ENCODE assay signal across 34 mouse cellular contexts in genomic region chr19:48125731-48126130, GRCm38 (mm10).
"Had no signal": no experiment of that assay in that cellular context is flagged by ENCODE, and none has a peak within 500 bp of the region (broad histone marks: within the 10 kb centered on the region; RNA-seq: fewer than 3 reads in every experiment).

No protein-coding gene starts in this region.

- H3K9ac ChIP-seq: heart, embryonic 12.5 days; heart, embryonic 13.5 days; heart, embryonic 15.5 days; hindbrain, embryonic 12.5 days; hindbrain, embryonic 13.5 days; hindbrain, embryonic 14.5 days; hindbrain, embryonic 15.5 days; intestine, embryonic 15.5 days; kidney, embryonic 15.5 days had no signal

- H3K4me2 ChIP-seq: heart, embryonic 12.5 days; heart, embryonic 13.5 days; heart, embryonic 15.5 days; hindbrain, embryonic 12.5 days; hindbrain, embryonic 13.5 days; hindbrain, embryonic 14.5 days; hindbrain, embryonic 15.5 days; intestine, embryonic 15.5 days; kidney, embryonic 15.5 days had no signal

- H3K27me3 ChIP-seq: heart, embryonic 12.5 days; heart, embryonic 13.5 days; heart, embryonic 15.5 days; hindbrain, embryonic 12.5 days; hindbrain, embryonic 13.5 days; hindbrain, embryonic 15.5 days; intestine, embryonic 15.5 days; kidney, embryonic 15.5 days had no signal

- ATAC-seq: hindbrain, embryonic 16.5 days; hindbrain, postnatal 0 days; inflammation-experienced regulatory T-cells, adult 6 months; intestine, embryonic 15.5 days; intestine, embryonic 16.5 days; intestine, postnatal 0 days had no signal

- H3K9me3 ChIP-seq: heart, embryonic 12.5 days; heart, embryonic 13.5 days; heart, embryonic 15.5 days; hindbrain, embryonic 10.5 days; hindbrain, embryonic 12.5 days; hindbrain, embryonic 13.5 days; hindbrain, embryonic 15.5 days; intestine, embryonic 15.5 days; kidney, embryonic 15.5 days had no signal

- H3K36me3 ChIP-seq: heart, embryonic 12.5 days; heart, embryonic 13.5 days; heart, embryonic 15.5 days; hindbrain, embryonic 10.5 days; hindbrain, embryonic 12.5 days; hindbrain, embryonic 13.5 days; hindbrain, embryonic 15.5 days; intestine, embryonic 15.5 days; kidney, embryonic 15.5 days had no signal

- H3K4me1 ChIP-seq: heart, embryonic 12.5 days; heart, embryonic 15.5 days; hindbrain, embryonic 15.5 days; intestine, embryonic 15.5 days; kidney, embryonic 15.5 days had no signal

- DNase-seq: heart, postnatal 10 days; heart, postnatal 14 days; heart, postnatal 36 days; heart, postnatal 4 days; kidney, adult 11 months; kidney, adult 18-20 months; kidney, adult 2 months; kidney, adult 8-10 months; kidney, adult 9 months; kidney, postnatal 10 days; kidney, postnatal 14 days; kidney, postnatal 25 days; kidney, postnatal 36 days; kidney, postnatal 4 days; layer of hippocampus, adult 9-11 months; layer of hippocampus, postnatal 36 days had no signal

- H3K4me3 ChIP-seq: heart, embryonic 12.5 days; heart, embryonic 13.5 days; heart, embryonic 15.5 days; hindbrain, embryonic 10.5 days; hindbrain, embryonic 12.5 days; hindbrain, embryonic 13.5 days; hindbrain, embryonic 15.5 days; intestine, embryonic 15.5 days; kidney, embryonic 15.5 days; layer of hippocampus, adult 2 months; left cerebral cortex, adult 2 months had no signal

- H3K27ac ChIP-seq: heart, embryonic 13.5 days; heart, embryonic 15.5 days; hindbrain, embryonic 10.5 days; hindbrain, embryonic 12.5 days; hindbrain, embryonic 13.5 days; hindbrain, embryonic 14.5 days; hindbrain, embryonic 15.5 days; hindbrain, postnatal 0 days; intestine, embryonic 15.5 days; kidney, embryonic 15.5 days; kidney, postnatal 0 days; layer of hippocampus, adult 2 months; left cerebral cortex, adult 2 months had no signal
